Mouse (Mus musculus) CH12.LX (cell line): ENCODE measurements at regions not wholly inside any gene's neighbourhood (a gene's known extent, or its start where the extent isn't known, plus 50 kb on each side); places are given as distances from the start of the nearest gene placed in this dataset.

Source experiments
- DNase-seq: peaks from one replicate; pipeline ENCODE4 v3.0.0-alpha.2; 2013; ENCODE audit errors: extremely low read depth
- H3K27ac ChIP-seq: 2 replicates; pipeline ENCODE4 v1.5.1; 2012; ENCODE audit warnings: low read depth, mild to moderate bottlenecking, control low read depth, moderate library complexity; ENCODE audit not compliant: insufficient read depth
- H3K27me3 ChIP-seq: replicated peaks from 2 replicates; pipeline ENCODE3; 2012; ENCODE audit warnings: inconsistent platforms
- H3K36me3 ChIP-seq, 2 experiments: replicated peaks in 1 of 2; 2 replicates each; pipeline versions ENCODE3 to v1.6.1; 2012; ENCODE audit warnings: inconsistent platforms in 1 of 2, low read length in 1 of 2, mild to moderate bottlenecking in 1 of 2, mixed read lengths in 1 of 2, moderate library complexity in 1 of 2; ENCODE audit not compliant: control insufficient read depth in 1 of 2, insufficient read depth in 1 of 2
- H3K4me1 ChIP-seq, 2 experiments: 2 replicates each; pipeline ENCODE4 v1.6.1; 2012; ENCODE audit warnings: inconsistent platforms in 1 of 2, moderate library complexity in 1 of 2; ENCODE audit not compliant: insufficient read depth in 2 of 2, control insufficient read depth in 1 of 2
- H3K4me2 ChIP-seq: 2 replicates; pipeline ENCODE4 v1.6.1; 2012; ENCODE audit warnings: low read depth, mild to moderate bottlenecking, control low read depth; ENCODE audit not compliant: poor library complexity, insufficient read depth, severe bottlenecking
- H3K4me3 ChIP-seq, 3 experiments: fragments of 150-350 bp in 1 of 3; sonication (generic) in 1 of 3; replicated peaks in 1 of 3; 2 replicates each; pipeline versions ENCODE3 to v1.5.1; 2011 to 2012; ENCODE audit warnings: low read depth in 2 of 3, low read length in 2 of 3, mild to moderate bottlenecking in 2 of 3, moderate library complexity in 2 of 3, control low read depth in 1 of 3, improper control_type of control experiment in 1 of 3, inconsistent platforms in 1 of 3, mixed read lengths in 1 of 3; ENCODE audit not compliant: poor library complexity in 1 of 3
- H3K79me2 ChIP-seq: replicated peaks from 2 replicates; pipeline ENCODE4 v1.6.1; 2012; ENCODE audit warnings: mild to moderate bottlenecking, moderate library complexity; ENCODE audit not compliant: control insufficient read depth, poor library complexity, insufficient read depth, severe bottlenecking; ENCODE audit errors: extremely low read depth
- H3K9ac ChIP-seq: 2 replicates; pipeline ENCODE4 v1.6.1; 2012; ENCODE audit warnings: low read depth, mild to moderate bottlenecking, control low read depth, moderate library complexity; ENCODE audit not compliant: insufficient read depth
- H3K9me3 ChIP-seq: replicated peaks from 2 replicates; pipeline ENCODE3; 2012; ENCODE audit warnings: low read length, inconsistent platforms, mixed read lengths
- CTCF ChIP-seq, 2 experiments: IDR thresholded peaks in 1 of 2; conservative IDR thresholded peaks in 1 of 2; 2 replicates each; pipeline ENCODE4 v1.5.1; 2011 to 2012; ENCODE audit warnings: low read depth in 2 of 2, low read length in 2 of 2, improper control_type of control experiment in 1 of 2, inconsistent platforms in 1 of 2, mild to moderate bottlenecking in 1 of 2, moderate library complexity in 1 of 2
- ELF1 ChIP-seq: IDR thresholded peaks from 2 replicates; pipeline ENCODE4 v1.6.1; 2014; ENCODE audit warnings: low read depth, mild to moderate bottlenecking, inconsistent platforms, low read length, improper control_type of control experiment
- ETS1 ChIP-seq: conservative IDR thresholded peaks from 2 replicates; pipeline ENCODE4 v1.6.1; 2012; ENCODE audit warnings: low read depth, mild to moderate bottlenecking, inconsistent platforms, low read length, improper control_type of control experiment, moderate library complexity
- MAZ ChIP-seq: IDR thresholded peaks from 2 replicates; pipeline ENCODE4 v1.6.1; 2012; ENCODE audit warnings: low read depth, mild to moderate bottlenecking, inconsistent platforms, low read length, improper control_type of control experiment, moderate library complexity
- MXI1 ChIP-seq: IDR thresholded peaks from 2 replicates; pipeline ENCODE4 v1.6.1; 2011; ENCODE audit warnings: mild to moderate bottlenecking, low read depth, low read length, improper control_type of control experiment
- NELFE ChIP-seq: IDR thresholded peaks from 2 replicates; pipeline ENCODE4 v1.6.1; 2011; ENCODE audit warnings: low read depth, low read length, improper control_type of control experiment
- POLR2A ChIP-seq: IDR thresholded peaks from 2 replicates; pipeline ENCODE4 v1.6.1; 2011; ENCODE audit warnings: low read depth, mild to moderate bottlenecking, improper control_type of control experiment, low read length
- POLR2AphosphoS2 ChIP-seq: IDR thresholded peaks from 2 replicates; pipeline ENCODE4 v1.6.1; 2011; ENCODE audit warnings: low read depth, low read length, improper control_type of control experiment
- SMC3 ChIP-seq: IDR thresholded peaks from 2 replicates; pipeline ENCODE4 v1.6.1; 2011; ENCODE audit warnings: low read depth, low read length, improper control_type of control experiment
- TCF12 ChIP-seq: IDR thresholded peaks from 2 replicates; pipeline ENCODE4 v1.6.1; 2014; ENCODE audit warnings: low read depth, mild to moderate bottlenecking, inconsistent platforms, low read length, improper control_type of control experiment
- UBTF ChIP-seq: IDR thresholded peaks from 2 replicates; pipeline ENCODE4 v1.6.1; 2012; ENCODE audit warnings: low read depth, mild to moderate bottlenecking, inconsistent platforms, low read length, improper control_type of control experiment, moderate library complexity
- USF2 ChIP-seq: conservative IDR thresholded peaks from 2 replicates; pipeline ENCODE4 v1.6.1; 2011; ENCODE audit warnings: low read depth, low read length, improper control_type of control experiment
- ZMIZ1 ChIP-seq: IDR thresholded peaks from 2 replicates; pipeline ENCODE4 v1.6.1; 2012; ENCODE audit warnings: low read depth, mild to moderate bottlenecking, inconsistent platforms, low read length, improper control_type of control experiment
- ZNF384 ChIP-seq: IDR thresholded peaks from 2 replicates; pipeline ENCODE4 v1.6.1; 2012; ENCODE audit warnings: low read depth, low read length, improper control_type of control experiment, inconsistent platforms
- dilution Hi-C: fragments of 300-500 bp; cut with MboI; formaldehyde crosslinking; loops from 2 replicates; pipeline ENCODE4 v1.14.3; 2020; ENCODE audit warnings: low sequenced_read_pairs; ENCODE audit not compliant: extremely low pct_unique_long_range_greater_than_20kb, extremely low pct_ligation_motif_present
- in situ Hi-C: fragments of 300-500 bp; cut with MboI; formaldehyde crosslinking; loops from 3 replicates; pipeline ENCODE4 v1.14.3; 2019; ENCODE audit warnings: low sequenced_read_pairs, low pct_ligation_motif_present, low pct_unique_long_range_greater_than_20kb, mixed read lengths

DNA sequence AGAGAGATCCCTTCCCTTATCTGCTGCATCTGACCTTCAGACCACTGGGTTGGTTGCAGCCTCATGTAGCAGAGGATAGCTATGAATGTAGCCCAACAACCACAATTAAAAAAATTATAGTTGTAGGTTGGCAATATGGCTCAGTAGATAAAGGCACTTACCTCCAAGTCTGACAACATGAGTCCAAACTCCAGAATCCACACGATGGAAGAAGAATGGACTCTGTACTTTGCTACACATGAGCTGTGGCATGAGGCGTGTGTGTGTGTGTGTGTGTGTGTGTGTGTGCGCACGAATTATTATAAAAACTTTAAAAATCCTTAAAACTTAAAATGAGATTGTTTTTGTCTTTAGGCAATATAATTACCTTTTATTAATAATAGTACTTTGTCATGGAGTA lies 163.2 kb upstream of the Pik3r1 start:
- H3K4me1 ChIP-seq = peaks cover 0 to 12% of the 10 kb centered on the region in 2 experiments; a peak in 3 of 4 replicates
- H3K9me3 ChIP-seq = no peaks in the 10 kb centered on the region
- H3K4me3 ChIP-seq = no peak overlapping the region
- no peak overlapping the region for H3K9ac ChIP-seq
- TF ChIP-seq MAZ = no peak
- no peak overlapping the region for H3K27ac ChIP-seq
- DNase-seq = no peak
- no peaks in the 10 kb centered on the region for H3K27me3 ChIP-seq
- H3K4me2 ChIP-seq = no peak overlapping the region
- dilution Hi-C loops = no loop called here
- in situ Hi-C loops = no loop called here
- H3K36me3 ChIP-seq = no peaks in the 10 kb centered on the region
- no peaks in the 10 kb centered on the region for H3K79me2 ChIP-seq

GRCm38 (mm10) chr13:101931882-101932281 lies 163.9 kb upstream of the Pik3r1 start:
- Histone ChIP-seq H3K36me3 (no peaks in the 10 kb centered on the region), H3K79me2 (no peaks in the 10 kb centered on the region), H3K27ac (no peak overlapping the region), H3K4me1 (peaks cover 0 to 12% of the 10 kb centered on the region in 2 experiments; a peak in 3 of 4 replicates), H3K9me3 (no peaks in the 10 kb centered on the region), H3K4me2 (no peak overlapping the region), H3K27me3 (no peaks in the 10 kb centered on the region), H3K9ac (no peak overlapping the region), H3K4me3 (no peak overlapping the region)
- no peak for DNase-seq
- no peak for TF ChIP-seq SMC3
- in situ Hi-C loops = no loop called here
- dilution Hi-C loops = no loop called here

DNA sequence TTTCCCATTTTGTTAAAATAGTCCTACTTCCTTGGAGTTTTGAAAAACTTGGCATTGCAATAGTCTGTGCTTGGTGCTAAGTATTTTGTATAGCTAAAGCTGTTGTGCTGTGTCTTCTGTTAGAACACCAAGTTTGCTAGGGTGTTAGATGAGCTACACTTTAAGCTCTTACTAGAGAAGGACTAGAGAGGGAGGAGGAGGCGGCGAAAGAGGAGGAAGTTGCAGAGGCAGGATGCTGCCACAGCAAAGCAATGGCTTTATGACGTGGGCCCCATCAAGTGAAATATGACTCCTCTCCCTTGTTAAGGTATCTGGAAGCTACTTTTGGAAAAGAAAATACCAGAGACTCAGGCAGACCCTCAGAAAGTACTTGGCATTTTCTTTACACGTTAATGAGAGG lies 167.8 kb upstream of the Pik3r1 start:
- Histone ChIP-seq H3K4me1 (no peaks in the 10 kb centered on the region), H3K27me3 (no peaks in the 10 kb centered on the region), H3K27ac (no peak overlapping the region), H3K4me3 (no peak overlapping the region), H3K9ac (no peak overlapping the region), H3K9me3 (peaks cover 4% of the 10 kb centered on the region), H3K36me3 (no peaks in the 10 kb centered on the region), H3K79me2 (no peaks in the 10 kb centered on the region), H3K4me2 (no peak overlapping the region)
- DNase-seq = no peak
- no peak for TF ChIP-seq ZMIZ1
- no peak for TF ChIP-seq ZNF384
- TF ChIP-seq POLR2A = no peak
- no peak for TF ChIP-seq ETS1
- TF ChIP-seq ELF1 = no peak
- dilution Hi-C loops (no loop called here), in situ Hi-C loops (no loop called here)

DNA sequence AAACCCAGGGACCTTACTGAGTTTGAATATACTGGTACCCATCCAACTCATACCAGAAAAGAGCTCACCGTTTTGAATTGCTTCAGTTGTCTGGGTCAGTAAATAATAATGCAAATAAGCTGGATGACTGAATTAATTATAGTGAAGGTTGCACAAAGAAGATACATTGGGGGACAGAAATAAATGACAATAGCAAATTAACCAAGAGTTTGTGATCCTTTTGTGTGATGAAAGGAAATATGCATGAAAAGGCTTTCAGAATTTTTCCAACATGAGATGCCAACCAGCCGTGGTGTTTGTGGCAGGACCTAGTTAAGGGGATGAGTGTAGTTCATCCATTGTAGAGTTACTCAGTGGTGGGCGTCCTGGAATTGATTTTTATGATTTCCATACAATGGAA lies 186.5 kb upstream of the Pik3r1 start:
- Histone ChIP-seq H3K4me3 (no peak overlapping the region), H3K36me3 (no peaks in the 10 kb centered on the region), H3K79me2 (no peaks in the 10 kb centered on the region), H3K27me3 (no peaks in the 10 kb centered on the region), H3K9me3 (no peaks in the 10 kb centered on the region), H3K4me2 (no peak overlapping the region), H3K4me1 (no peaks in the 10 kb centered on the region), H3K27ac (no peak overlapping the region), H3K9ac (no peak overlapping the region)
- in situ Hi-C loops = no loop called here
- DNase-seq = no peak
- TF ChIP-seq UBTF (no peak), MXI1 (no peak), POLR2AphosphoS2 (no peak), TCF12 (no peak), USF2 (no peak), NELFE (no peak), CTCF (conservative IDR thresholded peaks at IDR 0.05 in 1 of 2, IDR thresholded peaks at IDR 0.05 in 1 of 2; ENCODE audit: low read depth in 2 of 2, low read length in 2 of 2) (no peak)
- TF ChIP-seq, all 38 proteins: peak for 0
- dilution Hi-C loops = no loop called here
